In the genomic region with DNA sequence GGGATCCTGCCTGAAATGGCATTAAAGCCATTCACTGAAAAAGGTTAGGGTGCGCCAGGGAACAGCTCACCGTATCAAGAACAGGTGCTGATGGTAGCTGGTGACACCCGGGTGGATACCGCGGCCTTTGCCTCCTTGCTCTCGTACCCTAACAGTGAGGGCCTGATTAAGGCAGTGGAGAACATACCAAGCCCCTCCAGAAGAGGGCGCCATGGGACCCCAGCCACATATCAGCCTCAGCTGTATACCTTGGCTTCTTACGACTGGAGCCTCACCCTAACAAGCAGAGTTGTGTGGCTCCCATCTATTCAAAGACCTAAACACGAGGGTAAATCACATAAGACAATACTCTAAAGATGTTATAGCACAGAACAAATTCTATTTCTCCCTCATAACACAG, we compare ENCODE assay signal across 20 mouse cellular contexts.
DNase-seq lines count a peak whose midpoint lies in the region; ATAC-seq and TF ChIP-seq lines count a peak whose summit lies in the region.
"Had no signal": no experiment of that assay in that cellular context is flagged by ENCODE, and none has a peak within 500 bp of the region (broad histone marks: within the 10 kb centered on the region; RNA-seq: fewer than 3 reads in every experiment).

No protein-coding gene starts in this region.

- no peak overlapping the region for H3K4me2 ChIP-seq in kidney, embryonic 16.5 days (replicated peaks; ENCODE audit: low read depth, low read length)
- H3K4me2 ChIP-seq: forebrain, embryonic 12.5 days; heart, embryonic 11.5 days; hindbrain, embryonic 15.5 days; limb, embryonic 12.5 days; midbrain, embryonic 15.5 days had no signal

- H3K4me1 ChIP-seq in kidney, embryonic 16.5 days (ENCODE audit: insufficient read depth, low read length): no peaks in the 10 kb centered on the region
- H3K4me1 ChIP-seq in ES-Bruce4 (ENCODE audit: control insufficient read depth, insufficient read depth, low read length): no peaks in the 10 kb centered on the region
- H3K4me1 ChIP-seq: forebrain, embryonic 12.5 days; hindbrain, embryonic 15.5 days; limb, embryonic 12.5 days; megakaryocyte, embryonic 14.5 days; midbrain, embryonic 15.5 days had no signal

- peak; percentile 39 for TF ChIP-seq CTCF in ES-Bruce4 (IDR thresholded peaks at IDR 0.05; ENCODE audit: low read depth, low read length)

- WGBS in kidney, embryonic 16.5 days: 85% methylated on average over 9 of the region's 9 CpGs

- H3K9ac ChIP-seq in kidney, embryonic 16.5 days (replicated peaks; ENCODE audit: low read length): no peak overlapping the region
- H3K9ac ChIP-seq in ES-Bruce4 (ENCODE audit: low read depth, poor library complexity, severe bottlenecking): no peak overlapping the region
- H3K9ac ChIP-seq: forebrain, embryonic 12.5 days; hindbrain, embryonic 15.5 days; limb, embryonic 12.5 days; midbrain, embryonic 15.5 days had no signal

- no peaks in the 10 kb centered on the region for H3K9me3 ChIP-seq in kidney, embryonic 16.5 days (ENCODE audit: low read length)
- peaks cover 8% of the 10 kb centered on the region for H3K9me3 ChIP-seq in ES-Bruce4 (replicated peaks; ENCODE audit: control insufficient read depth, insufficient read depth, low read length, poor library complexity, severe bottlenecking)
- H3K9me3 ChIP-seq: hindbrain, embryonic 15.5 days; midbrain, embryonic 15.5 days had no signal

- H3K36me3 ChIP-seq in kidney, embryonic 16.5 days (ENCODE audit: insufficient read depth, low read length): no peaks in the 10 kb centered on the region
- H3K36me3 ChIP-seq in ES-Bruce4 (ENCODE audit: control insufficient read depth, insufficient read depth, low read length, poor library complexity, severe bottlenecking): no peaks in the 10 kb centered on the region
- H3K36me3 ChIP-seq: forebrain, embryonic 12.5 days; hindbrain, embryonic 15.5 days; limb, embryonic 12.5 days; midbrain, embryonic 15.5 days had no signal

- H3K4me3 ChIP-seq in kidney, embryonic 16.5 days (ENCODE audit: low read length): no peak overlapping the region
- H3K4me3 ChIP-seq in ES-Bruce4 (ENCODE audit: low read depth, low read length): no peak overlapping the region
- H3K4me3 ChIP-seq: forebrain, embryonic 12.5 days; hindbrain, embryonic 15.5 days; limb, embryonic 12.5 days; megakaryocyte, embryonic 14.5 days; midbrain, embryonic 15.5 days had no signal

- no peak for ATAC-seq in kidney, embryonic 16.5 days (ENCODE audit: low FRiP score, low TSS enrichment)
- ATAC-seq: intestine, postnatal 0 days; midbrain, embryonic 15.5 days had no signal

- H3K27ac ChIP-seq in kidney, embryonic 16.5 days (ENCODE audit: low read length): no peak overlapping the region
- no peak overlapping the region for H3K27ac ChIP-seq in ES-Bruce4 (ENCODE audit: insufficient read depth, low read length)
- H3K27ac ChIP-seq: forebrain, embryonic 12.5 days; hindbrain, embryonic 15.5 days; limb, embryonic 12.5 days; midbrain, embryonic 15.5 days had no signal

- DNase-seq in adrenal gland, postnatal 25 days: peak; percentile 8
- DNase-seq in adrenal gland, adult 8-10 months: no peak
- DNase-seq in kidney, adult 9 months: peak; percentile 13
- peak; percentile 11 for DNase-seq in right cerebral cortex, postnatal 14 days
- no peak for DNase-seq in right cerebral cortex, postnatal 36 days (ENCODE audit: low spot score in 2 of 2)
- DNase-seq in frontal cortex, postnatal 10 days (ENCODE audit: low spot score in 2 of 2): no peak
- DNase-seq: B cell, adult 2 months; cerebellum, postnatal 14 days; gastrocnemius, postnatal 25 days; heart, postnatal 14 days; lung, postnatal 14 days had no signal

- H3K27me3 ChIP-seq in kidney, embryonic 16.5 days (ENCODE audit: insufficient read depth, low read length): no peaks in the 10 kb centered on the region
- no peaks in the 10 kb centered on the region for H3K27me3 ChIP-seq in ES-Bruce4 (ENCODE audit: control insufficient read depth, insufficient read depth, low read length, poor library complexity, severe bottlenecking)
- H3K27me3 ChIP-seq: forebrain, embryonic 12.5 days; hindbrain, embryonic 15.5 days; limb, embryonic 12.5 days; megakaryocyte, embryonic 14.5 days; midbrain, embryonic 15.5 days had no signal

- TF ChIP-seq POLR2A in ES-Bruce4 (IDR thresholded peaks at IDR 0.05; ENCODE audit: insufficient read depth, low read length): no peak

- TF ChIP-seq EP300 in ES-Bruce4 (IDR thresholded peaks at IDR 0.05; ENCODE audit: insufficient read depth, low read depth, low read length): no peak

Comparison
In these comparisons a context has a peak if more than half of its experiments do, and no peak if none do; other contexts are left out.
1. DNase-seq: peak in adrenal gland, postnatal 25 days (single experiment), kidney, adult 9 months (single experiment) and right cerebral cortex, postnatal 14 days (single experiment); none in adrenal gland, adult 8-10 months (single experiment), right cerebral cortex, postnatal 36 days (0 of 2) and frontal cortex, postnatal 10 days (0 of 2).